Mouse (Mus musculus) hindbrain, embryonic 14.5 days (tissue): ENCODE measurements around the gene Prpf6. TPM values are rescaled to one million over a fixed set of nuclear protein-coding genes. Genes with fewer than 3 reads are reported as not detected.

Source experiments
- ATAC-seq: fragments of 200-750 bp; cut with Nextera tagmentation; 2 replicates; pipeline ENCODE4 v1.8.0; 2017; ENCODE audit warnings: moderate number of reproducible peaks, mild to moderate bottlenecking, moderate TSS enrichment, moderate library complexity; ENCODE audit not compliant: low FRiP score
- DNase-seq: peaks from one replicate; pipeline ENCODE4 v3.0.0-alpha.2; 2015; ENCODE audit warnings: low spot score
- H3K27ac ChIP-seq: fragments of 300-500 bp; sonication (generic); 2 replicates; pipeline ENCODE4 v1.5.1; 2014; ENCODE audit warnings: mild to moderate bottlenecking, moderate library complexity
- H3K27me3 ChIP-seq: fragments of 300-500 bp; sonication (generic); 2 replicates; pipeline ENCODE4 v1.6.1; 2014; ENCODE audit warnings: mild to moderate bottlenecking, low read length, mixed read lengths; ENCODE audit not compliant: control insufficient read depth, insufficient read depth
- H3K36me3 ChIP-seq: fragments of 300-500 bp; sonication (generic); replicated peaks from 2 replicates; pipeline ENCODE4 v1.6.1; 2014; ENCODE audit not compliant: control insufficient read depth, insufficient read depth
- H3K4me1 ChIP-seq: fragments of 300-500 bp; sonication (generic); replicated peaks from 2 replicates; pipeline ENCODE4 v1.6.1; 2014; ENCODE audit warnings: antibody characterized with exemption, low read length, mixed read lengths; ENCODE audit not compliant: control insufficient read depth, insufficient read depth
- H3K4me2 ChIP-seq: fragments of 300-500 bp; sonication (generic); replicated peaks from 2 replicates; pipeline ENCODE4 v1.6.1; 2014; ENCODE audit warnings: mild to moderate bottlenecking, moderate library complexity
- H3K4me3 ChIP-seq: fragments of 300-500 bp; sonication (generic); replicated peaks from 2 replicates; pipeline ENCODE4 v1.5.1; 2014; ENCODE audit warnings: mild to moderate bottlenecking, low read length
- H3K9ac ChIP-seq: fragments of 300-500 bp; sonication (generic); 2 replicates; pipeline ENCODE4 v1.6.1; 2014
- H3K9me3 ChIP-seq: fragments of 300-500 bp; sonication (generic); 2 replicates; pipeline ENCODE4 v1.6.1; 2016; ENCODE audit warnings: low read length; ENCODE audit not compliant: control insufficient read depth
- WGBS: fragments of 180-500 bp; shearing (Covaris S2); extraction: QIAGEN DNeasy Blood & Tissue Kit; methylation state at CpG from one replicate; pipeline ENCODE4 v1.1.7; 2014; 5-methylcytosine and 5-hydroxymethylcytosine counted together
- polyA plus RNA-seq: library from polyadenylated mRNA; unstranded; fragments of >200 nt; fragmentation: Nextera tagmentation; extraction: Ambion mirVana; gene quantifications from 2 replicates; pipeline ENCODE4 v1.2.1, GENCODE M21; 2014

Gene Prpf6
- polyA plus RNA-seq, 1 experiment from 2014 or later: 53.9 TPM

DNA sequence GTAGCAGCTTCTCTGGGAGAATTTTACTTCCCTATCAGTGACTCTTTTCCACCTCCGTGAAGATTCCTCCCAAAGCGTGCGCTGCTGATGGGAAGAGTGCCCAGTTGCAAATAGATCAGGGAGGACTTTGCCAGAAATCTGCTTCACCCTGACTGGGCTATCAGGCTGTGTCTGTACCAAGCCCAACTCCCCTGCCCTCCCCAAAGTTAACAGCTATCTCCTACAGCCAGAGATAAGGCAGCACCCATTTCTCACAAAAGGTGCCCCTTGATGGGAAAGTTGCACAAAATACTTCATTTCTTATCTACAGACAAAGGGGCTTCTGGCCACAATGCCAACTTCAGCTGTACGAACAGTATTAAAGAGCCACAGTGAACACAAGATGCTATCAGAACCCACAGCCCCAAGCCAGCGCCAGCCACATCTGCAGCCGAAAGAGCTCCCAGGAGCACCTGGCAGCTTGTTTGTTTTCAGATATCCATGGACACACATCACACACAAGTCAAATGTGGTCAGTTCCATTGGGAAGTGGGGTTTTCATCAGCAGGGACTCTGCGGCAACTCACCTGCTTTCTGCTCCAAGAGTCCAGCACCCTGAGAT lies 13.6 kb upstream of the Prpf6 start:
- Histone ChIP-seq H3K4me1 (peaks cover 30% of the 10 kb centered on the region), H3K27ac (no peak overlapping the region), H3K9ac (no peak overlapping the region), H3K4me3 (no peak overlapping the region), H3K27me3 (no peaks in the 10 kb centered on the region), H3K9me3 (no peaks in the 10 kb centered on the region), H3K4me2 (no peak overlapping the region), H3K36me3 (peaks cover 17% of the 10 kb centered on the region)
- DNase-seq (no peak), ATAC-seq (no peak)
- WGBS: 82% methylated on average over 7 of the region's 7 CpGs

DNA sequence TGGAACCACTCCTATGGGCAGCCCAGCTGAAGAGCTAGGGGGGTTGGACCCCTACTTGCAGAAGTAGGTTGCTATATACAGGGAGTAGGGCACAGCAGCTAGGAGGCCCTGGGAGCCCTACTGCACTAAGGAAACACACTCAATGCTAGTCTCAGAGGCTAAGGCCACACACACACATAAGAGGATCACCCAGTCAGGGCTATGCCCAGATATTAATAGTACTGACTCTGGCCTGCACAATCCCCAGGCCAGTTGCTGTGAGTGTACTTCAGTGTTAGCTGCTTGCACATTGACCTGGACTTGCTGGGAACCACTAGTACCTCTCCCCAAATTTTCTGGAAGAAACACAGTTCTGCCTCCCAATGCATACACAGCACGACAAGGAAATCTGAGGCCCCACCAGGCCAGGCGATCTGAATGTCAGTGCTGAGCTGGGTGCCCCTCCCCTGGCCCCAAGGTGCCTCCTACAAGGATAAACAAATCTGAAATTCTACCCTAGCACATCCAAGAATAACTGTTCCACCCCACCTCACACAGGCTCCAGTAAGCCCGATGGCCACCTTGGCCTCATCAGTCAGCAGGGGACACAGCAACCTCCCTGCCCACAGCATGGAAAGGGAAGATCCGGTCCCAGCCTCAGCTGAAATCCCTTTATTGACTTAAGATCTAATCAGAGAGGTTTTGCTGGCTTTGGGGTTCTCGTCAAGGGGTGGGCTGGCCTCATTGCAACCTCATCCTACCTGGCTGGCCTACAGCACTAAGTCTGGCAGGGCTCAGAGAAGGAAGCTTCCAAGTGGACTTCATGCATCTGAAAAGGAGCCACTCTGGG lies 12.7 kb upstream of the Prpf6 start:
- WGBS: 75% methylated on average over 5 of the region's 5 CpGs
- H3K9ac ChIP-seq: no peak overlapping the region
- no peak overlapping the region for H3K4me2 ChIP-seq
- no peak overlapping the region for H3K27ac ChIP-seq
- no peaks in the 10 kb centered on the region for H3K9me3 ChIP-seq
- H3K27me3 ChIP-seq: no peaks in the 10 kb centered on the region
- H3K4me3 ChIP-seq: no peak overlapping the region
- peaks cover 14% of the 10 kb centered on the region for H3K36me3 ChIP-seq
- DNase-seq (no peak), ATAC-seq (no peak)
- H3K4me1 ChIP-seq: peaks cover 30% of the 10 kb centered on the region

DNA sequence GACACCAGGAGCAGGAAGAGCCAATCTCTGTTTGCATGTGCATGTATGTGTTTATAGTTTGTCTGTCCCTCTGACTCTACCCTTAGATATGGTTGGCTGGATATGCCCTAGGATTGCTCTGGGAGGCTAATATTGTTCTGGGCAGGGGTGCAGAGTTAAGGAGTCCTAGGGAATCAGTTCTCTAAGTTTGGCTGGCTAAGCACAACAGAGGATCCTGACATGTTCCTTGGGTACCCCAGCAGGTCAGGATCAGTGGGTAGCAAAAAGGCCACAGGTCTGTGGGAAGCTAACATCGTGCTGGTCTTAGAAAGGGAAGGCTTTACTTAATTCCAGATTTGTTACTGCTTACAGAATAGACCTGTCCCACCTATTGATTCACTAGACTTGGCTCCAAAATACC lies 12.0 kb upstream of the Prpf6 start:
- H3K9me3 ChIP-seq: no peaks in the 10 kb centered on the region
- ATAC-seq (no peak), DNase-seq (no peak)
- H3K4me1 ChIP-seq: peaks cover 30% of the 10 kb centered on the region
- peaks cover 18% of the 10 kb centered on the region for H3K36me3 ChIP-seq
- no peak overlapping the region for H3K4me3 ChIP-seq
- 87% methylated on average over 1 of the region's 1 CpGs for WGBS
- no peak overlapping the region for H3K9ac ChIP-seq
- H3K4me2 ChIP-seq: no peak overlapping the region
- no peaks in the 10 kb centered on the region for H3K27me3 ChIP-seq
- H3K27ac ChIP-seq: no peak overlapping the region

DNA sequence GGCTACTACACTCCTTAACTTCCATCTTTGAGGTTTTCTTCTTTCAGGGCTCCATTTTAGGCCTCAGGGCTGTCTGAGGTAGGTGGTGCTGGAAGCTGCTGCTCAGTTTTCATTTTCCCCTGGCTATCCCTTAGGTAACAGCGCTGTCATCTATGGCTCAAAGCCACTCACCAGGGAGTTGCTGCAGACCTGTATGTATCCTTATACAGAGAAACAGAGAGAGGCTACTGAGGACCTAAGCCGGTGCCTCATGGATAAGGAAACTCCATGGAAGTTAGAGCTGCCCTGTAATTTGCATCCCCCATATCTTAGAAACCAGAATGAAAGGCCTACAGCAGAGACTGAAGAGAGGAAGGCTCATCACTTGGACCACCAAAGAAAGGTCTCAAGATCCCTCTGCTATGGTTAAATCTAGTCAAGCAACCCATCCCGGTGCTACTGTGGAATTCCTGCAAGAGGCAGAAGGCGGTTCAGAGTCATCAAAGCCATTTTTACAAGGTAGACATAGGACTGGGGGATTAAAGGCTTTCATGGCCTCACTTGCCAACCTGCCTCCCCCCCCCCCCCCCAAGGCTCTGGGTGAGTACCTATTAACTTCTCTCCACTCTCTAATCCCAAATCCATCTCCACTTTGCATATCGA lies 11.4 kb upstream of the Prpf6 start:
- Histone ChIP-seq H3K4me2 (peak overlapping the region; percentile 82), H3K36me3 (peaks cover 22% of the 10 kb centered on the region), H3K4me3 (peak overlapping the region; percentile 66), H3K27me3 (no peaks in the 10 kb centered on the region), H3K9me3 (no peaks in the 10 kb centered on the region), H3K9ac (peak overlapping the region; percentile 84), H3K4me1 (peaks cover 30% of the 10 kb centered on the region), H3K27ac (peak overlapping the region; percentile 93; the same call in 1 of the 2 replicates)
- DNase-seq (no peak), ATAC-seq (no peak)
- WGBS: 85% methylated on average over 5 of the region's 5 CpGs

DNA sequence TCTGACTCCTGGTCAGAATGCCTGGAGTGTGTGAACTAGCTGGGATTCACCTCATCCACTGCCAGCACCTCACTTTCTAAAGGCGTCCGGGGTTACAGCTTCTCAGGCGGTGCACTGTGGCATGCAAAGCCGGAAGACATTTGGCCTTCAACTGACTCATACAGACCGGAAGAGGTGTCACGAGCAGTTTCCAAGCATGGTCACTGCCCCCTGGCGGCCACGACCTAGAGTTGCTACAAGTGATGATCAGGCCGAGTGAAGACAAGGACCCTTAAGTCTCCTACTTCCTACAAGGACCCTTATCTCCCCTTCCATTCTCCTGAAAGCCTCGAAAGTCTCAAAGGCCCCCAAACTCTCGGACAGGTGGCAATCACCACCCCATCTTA lies 10.7 kb upstream of the Prpf6 start:
- H3K4me1 ChIP-seq: peaks cover 30% of the 10 kb centered on the region
- WGBS: under 1% methylated on average over 11 of the region's 11 CpGs
- peak overlapping the region; percentile 66 for H3K4me3 ChIP-seq
- peak overlapping the region; percentile 82 for H3K4me2 ChIP-seq
- peaks cover 30% of the 10 kb centered on the region for H3K36me3 ChIP-seq
- H3K27ac ChIP-seq: peak overlapping the region; percentile 93
- ATAC-seq (peak; percentile 79), DNase-seq (peak; percentile 84)
- peak overlapping the region; percentile 84 for H3K9ac ChIP-seq
- H3K27me3 ChIP-seq: no peaks in the 10 kb centered on the region
- no peaks in the 10 kb centered on the region for H3K9me3 ChIP-seq

DNA sequence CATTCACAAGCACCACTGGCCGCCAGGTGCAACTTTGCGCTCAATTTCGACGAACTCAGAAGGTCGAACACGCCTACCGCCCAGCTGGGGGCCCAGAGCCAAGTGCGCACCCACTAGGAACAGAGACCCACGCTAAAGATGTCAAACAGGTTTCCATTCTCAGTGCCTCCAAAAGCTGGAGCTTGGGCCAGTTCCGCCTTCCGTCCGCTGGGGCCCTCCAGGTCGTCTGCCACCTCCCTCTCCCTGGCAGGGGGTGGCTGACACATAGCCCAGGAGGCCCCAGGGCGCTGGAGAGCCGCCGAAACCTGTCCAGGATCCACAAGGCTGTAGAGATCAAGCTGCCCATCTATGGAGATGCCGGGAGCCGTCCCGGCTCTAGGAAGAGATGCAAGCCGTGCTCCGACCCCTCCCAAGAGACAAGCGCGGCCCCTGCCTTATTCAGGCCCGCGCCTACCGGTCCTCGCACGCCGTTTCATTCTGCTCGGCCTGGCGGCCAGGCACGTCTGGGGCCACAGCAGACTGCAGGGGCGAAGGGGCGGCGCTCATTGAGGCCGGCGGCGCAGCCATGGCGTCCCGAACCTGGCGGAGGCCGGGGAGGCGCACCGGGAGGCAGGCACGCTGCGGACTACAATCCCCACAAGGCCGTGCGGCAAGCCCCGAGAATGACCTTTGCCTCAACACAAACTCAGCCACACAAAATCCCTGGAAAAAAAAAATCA lies 10.1 kb upstream of the Prpf6 start:
- Histone ChIP-seq H3K36me3 (peaks cover 35% of the 10 kb centered on the region), H3K4me3 (peak overlapping the region; percentile 66), H3K4me1 (peaks cover 28% of the 10 kb centered on the region), H3K9ac (peak overlapping the region; percentile 84), H3K4me2 (peak overlapping the region; percentile 82), H3K27me3 (no peaks in the 10 kb centered on the region), H3K27ac (peak overlapping the region; percentile 93), H3K9me3 (no peaks in the 10 kb centered on the region)
- DNase-seq (peak; percentile 76), ATAC-seq (peak; percentile 78)
- under 1% methylated on average over 49 of the region's 49 CpGs for WGBS

DNA sequence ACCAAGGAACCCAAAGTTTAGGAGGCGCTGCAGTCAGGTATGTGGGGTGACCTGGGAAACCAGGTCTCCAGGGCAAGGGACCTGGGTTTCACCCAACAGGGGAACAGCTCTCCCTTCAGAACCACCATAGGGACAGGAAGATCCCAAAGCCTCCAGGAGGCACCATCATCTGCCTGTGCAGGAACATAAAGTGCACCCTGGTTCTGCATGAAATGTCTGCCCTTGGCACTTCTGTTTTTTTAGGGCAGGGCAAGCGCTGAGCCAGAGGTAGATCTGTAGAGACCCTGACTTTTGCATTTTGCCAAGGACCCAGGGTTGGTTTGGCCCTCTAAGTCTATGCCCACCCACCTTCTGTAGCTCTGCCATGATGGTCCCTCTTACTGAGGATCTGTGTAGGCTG lies 9.3 kb upstream of the Prpf6 start:
- H3K9ac ChIP-seq: peak overlapping the region; percentile 84; the same call in 1 of the 2 replicates
- WGBS: 77% methylated on average over 2 of the region's 2 CpGs
- peaks cover 20% of the 10 kb centered on the region for H3K4me1 ChIP-seq
- H3K9me3 ChIP-seq: no peaks in the 10 kb centered on the region
- no peak for DNase-seq
- H3K4me2 ChIP-seq: peak overlapping the region; percentile 82
- no peaks in the 10 kb centered on the region for H3K27me3 ChIP-seq
- ATAC-seq: no peak
- H3K36me3 ChIP-seq: peaks cover 43% of the 10 kb centered on the region
- H3K4me3 ChIP-seq: peak overlapping the region; percentile 66; the same call in 1 of the 2 replicates
- H3K27ac ChIP-seq: no peak overlapping the region

DNA sequence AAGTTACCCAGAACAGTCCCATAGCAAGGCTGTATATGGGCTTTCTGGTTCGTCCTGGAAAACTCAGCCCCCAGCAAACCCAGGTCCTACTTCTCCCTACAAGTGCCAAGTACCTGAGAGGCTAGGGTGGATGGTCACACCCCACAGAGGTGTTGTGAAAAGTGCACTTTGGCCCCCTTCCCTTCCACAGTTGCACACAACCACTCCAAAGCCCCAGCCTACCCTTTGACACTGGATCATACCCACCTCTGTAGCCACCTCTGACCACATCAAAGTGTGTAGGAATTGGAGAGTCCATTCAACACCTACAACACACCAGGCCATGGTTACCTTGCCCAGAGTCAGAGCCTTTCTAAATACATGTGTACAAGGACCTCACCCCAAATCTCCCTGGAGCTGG lies 8.7 kb upstream of the Prpf6 start:
- Histone ChIP-seq H3K9me3 (no peaks in the 10 kb centered on the region), H3K27ac (no peak overlapping the region), H3K9ac (no peak overlapping the region), H3K4me2 (no peak overlapping the region), H3K27me3 (no peaks in the 10 kb centered on the region), H3K4me1 (peaks cover 17% of the 10 kb centered on the region), H3K36me3 (peaks cover 49% of the 10 kb centered on the region), H3K4me3 (no peak overlapping the region)
- DNase-seq (no peak), ATAC-seq (no peak)
- 94% methylated on average over 1 of the region's 1 CpGs for WGBS
